Mouse (Mus musculus) T-helper 17 cell (primary cell): Measurements from ENCODE around the gene Foxb1.

Experiments
- in situ Hi-C, 2 experiments: fragments of 300-600 bp; cut with MboI, MseI; formaldehyde crosslinking; loops; 1 replicate in 1 of 2; 2 replicates in 1 of 2; pipeline ENCODE4 v1.15.1; 2025; ENCODE audit warnings: high pct_unique_total_duplicates in 2 of 2

The Foxb1 gene

DNA sequence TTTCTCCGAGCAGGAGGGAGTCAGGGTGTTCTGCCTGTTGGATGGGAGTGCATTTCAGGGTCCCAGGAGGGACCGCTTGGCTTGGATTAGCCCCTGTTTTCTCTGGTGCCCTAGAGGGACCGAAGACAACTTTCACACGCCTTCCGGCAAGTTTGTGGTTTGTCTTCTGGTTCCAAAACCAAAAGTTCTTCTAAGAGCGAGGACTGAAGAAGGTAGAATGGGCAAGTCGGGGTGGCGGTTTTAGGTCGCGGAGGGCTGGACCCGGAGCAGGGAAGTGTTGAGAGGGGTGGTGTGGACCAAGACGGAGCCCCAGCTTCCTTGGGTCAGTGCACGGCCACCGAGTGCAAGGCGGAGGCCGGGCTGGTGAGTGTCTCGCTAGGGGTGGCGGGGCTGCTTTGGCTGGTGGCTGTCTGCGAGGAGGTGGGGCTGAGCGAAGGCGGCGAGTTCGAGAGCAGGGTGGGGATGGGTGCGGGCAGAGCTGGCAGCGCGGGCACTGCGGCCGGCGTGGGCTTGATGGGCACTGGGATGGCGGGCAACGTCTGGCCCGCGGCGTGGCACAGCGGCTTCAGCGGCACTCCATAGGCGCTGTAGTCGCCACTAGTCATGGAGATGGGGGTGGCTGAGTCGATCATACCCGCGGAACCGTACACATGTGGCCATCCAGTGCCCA is 1.7 kb downstream of the Foxb1 start:
- in situ Hi-C loops, result no loop called here

DNA sequence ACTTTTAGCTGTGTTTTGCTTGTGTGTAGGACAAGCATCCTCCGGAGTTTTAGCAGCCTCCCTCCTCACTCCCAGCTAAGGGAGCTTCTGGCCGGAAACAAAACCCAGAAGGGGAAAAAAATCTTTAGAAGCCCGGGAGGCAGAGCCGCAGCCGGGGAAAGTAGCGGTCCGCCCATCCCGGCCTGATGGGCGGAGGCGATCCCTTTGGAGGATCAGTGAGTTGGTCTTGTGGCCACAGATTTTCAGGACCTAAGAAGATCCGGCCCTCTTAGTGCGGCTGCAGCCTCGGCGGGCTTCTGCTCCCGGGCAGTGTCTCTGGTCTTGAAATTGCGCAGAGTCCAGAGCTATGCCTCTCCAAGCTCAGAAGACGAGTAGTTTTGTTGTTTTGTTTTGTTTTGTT is 2.2 kb downstream of the Foxb1 start:
- in situ Hi-C loops, result no loop called here

DNA sequence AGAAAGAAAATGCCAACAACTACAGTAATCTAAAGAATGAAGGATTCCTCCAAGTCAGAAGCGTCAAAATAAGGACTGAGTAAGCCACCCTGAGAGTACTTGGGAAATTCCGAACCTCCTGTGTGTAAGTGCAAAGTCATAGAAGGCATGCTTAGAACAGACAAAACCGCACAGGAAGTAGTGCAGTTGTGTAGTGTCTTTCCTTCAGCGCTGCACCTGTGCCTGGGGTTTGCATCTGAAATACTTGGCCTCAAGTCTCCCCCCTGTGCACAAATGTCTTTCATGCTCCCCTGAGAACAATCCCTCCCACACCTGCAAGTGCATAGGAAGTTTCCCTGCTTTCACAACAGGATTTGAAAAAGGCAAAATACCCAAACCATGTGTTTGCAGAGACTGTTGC is 3.5 kb downstream of the Foxb1 start:
- in situ Hi-C loops, result no loop called here

DNA sequence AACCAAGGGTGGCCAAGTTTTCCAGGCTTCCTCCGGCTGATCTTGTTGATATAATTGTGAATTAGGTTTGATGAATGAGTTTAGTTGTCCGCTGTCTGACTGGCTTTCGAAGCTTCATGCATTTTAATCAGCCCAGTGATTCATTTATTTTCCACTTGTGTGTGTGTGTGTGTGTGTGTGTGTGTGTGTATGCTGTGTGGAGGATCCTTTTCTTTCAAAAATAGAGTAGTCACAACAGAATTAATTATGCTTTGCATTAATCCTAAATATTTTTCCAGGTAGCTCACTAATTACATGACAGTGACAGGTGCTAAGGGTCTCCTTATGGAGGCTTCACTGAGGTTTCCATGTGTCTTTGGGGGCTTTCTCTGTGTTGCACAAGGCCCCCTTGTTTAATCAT is 4.3 kb downstream of the Foxb1 start:
- in situ Hi-C loops, result no loop called here

DNA sequence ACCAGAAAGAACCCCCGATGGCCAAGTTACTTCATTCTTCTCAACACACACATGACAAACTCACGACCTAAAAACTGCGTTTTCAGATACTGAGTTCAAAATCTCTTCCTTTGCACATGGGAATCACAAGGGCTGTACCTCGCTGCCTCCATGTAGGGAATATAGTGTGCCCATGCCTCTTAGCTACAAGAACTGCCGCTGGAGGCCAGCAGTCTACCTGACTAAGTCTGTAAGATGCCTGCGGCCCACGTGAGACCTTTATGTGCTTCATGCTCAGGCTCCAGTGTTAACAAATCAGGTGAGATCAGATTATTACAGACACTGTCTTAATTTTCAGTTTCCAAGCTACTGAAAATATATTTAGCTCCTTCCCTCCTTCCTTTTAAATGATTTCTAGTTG is 4.7 kb downstream of the Foxb1 start:
- in situ Hi-C loops, result no loop called here

DNA sequence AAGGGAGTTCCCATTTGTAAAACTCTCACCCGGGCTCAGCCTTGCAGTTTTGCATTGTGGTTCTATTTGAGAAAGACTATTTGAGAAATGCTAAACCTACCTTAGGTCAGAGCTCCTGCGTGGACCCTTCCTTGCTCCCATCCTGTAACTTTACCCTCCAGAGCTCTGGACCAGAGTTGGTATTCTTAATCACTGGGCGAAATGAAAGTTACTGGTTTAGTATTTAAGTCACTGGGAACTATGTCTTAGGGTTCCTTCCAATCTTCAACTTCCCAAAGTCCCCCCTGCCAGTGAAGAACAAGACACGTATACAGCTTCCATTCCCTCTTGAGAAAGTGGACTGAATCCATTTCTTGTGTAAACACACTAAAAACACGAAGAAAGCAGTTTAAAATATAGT is 5.6 kb downstream of the Foxb1 start:
- in situ Hi-C loops, result no loop called here

DNA sequence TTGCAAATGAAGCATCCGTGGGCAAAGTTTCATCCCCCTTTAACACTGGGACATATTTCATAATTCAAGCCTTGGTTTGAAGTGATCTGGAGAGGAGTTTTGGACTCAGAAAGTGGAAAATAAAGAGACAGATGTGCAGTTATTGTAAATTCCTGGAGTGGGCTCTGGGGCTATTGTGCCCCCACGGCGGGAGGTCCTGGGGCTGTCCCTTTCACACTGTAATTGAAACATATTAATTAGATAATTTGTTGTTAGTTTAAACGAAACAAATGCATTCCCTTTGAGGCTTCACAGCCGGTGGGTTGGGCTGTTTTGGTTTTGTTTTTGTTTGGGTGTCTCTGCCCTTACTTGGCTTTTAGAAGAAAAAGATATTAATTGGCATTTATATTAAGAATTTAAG is 6.0 kb downstream of the Foxb1 start:
- in situ Hi-C loops, result no loop called here

DNA sequence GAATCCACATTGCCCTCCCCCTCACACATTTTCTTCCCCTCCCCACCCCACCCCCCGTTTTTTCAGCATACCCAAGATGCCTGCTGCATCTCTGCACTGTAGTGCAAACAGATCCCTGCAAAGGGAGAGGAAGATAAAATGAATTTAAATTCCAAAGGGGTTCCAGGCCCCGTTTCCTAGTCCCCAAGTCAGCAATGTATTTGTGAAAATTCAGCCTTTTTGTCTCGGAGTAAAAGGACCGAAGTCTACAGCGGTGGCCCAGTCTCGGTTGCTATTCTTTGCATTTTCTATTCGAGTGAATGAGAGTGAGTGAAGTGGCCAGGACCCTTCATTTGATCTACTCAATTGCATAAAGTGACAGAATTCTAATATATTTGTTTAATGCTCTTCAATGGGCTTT is 6.4 kb downstream of the Foxb1 start:
- in situ Hi-C loops, result no loop called here

DNA sequence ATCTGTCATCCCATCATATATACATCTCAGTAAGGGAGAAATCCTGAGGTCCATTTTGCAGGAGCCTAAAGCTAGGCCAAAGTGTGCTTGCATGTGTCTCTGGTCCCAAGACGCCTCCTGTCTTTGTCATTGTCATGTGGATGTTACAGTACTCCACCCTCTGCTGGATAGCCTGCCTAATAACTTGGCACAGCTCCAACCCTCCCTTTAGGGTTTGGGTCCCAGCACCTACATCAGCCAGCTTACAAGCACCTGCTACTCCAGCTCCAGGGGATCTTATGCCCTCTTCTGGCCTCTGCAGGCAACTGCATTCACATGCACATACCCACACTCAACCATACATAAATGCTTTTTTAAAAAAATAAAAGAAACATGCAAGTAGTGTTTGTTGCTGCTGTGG is 12.8 kb downstream of the Foxb1 start:
- in situ Hi-C loops, result no loop called here

DNA sequence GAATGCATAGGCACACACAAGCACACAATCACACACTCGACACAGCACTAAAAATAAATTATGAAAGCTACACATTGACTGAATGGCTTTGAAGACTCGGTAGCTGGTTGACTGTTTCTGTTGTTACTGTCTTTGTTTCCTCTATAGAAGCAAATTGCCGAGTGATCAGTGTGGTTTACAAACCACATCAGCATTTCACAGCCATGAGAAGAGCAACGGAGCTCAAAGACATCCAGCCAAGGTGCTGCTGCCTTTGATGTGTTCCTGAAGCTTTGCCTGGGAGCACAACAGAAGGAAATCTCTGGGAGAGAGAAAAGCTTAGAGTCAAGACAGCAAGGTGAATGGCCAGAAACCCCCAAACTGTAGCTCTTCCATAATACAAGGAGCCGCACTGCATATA is 32.0 kb downstream of the Foxb1 start:
- in situ Hi-C loops, result no loop called here

DNA sequence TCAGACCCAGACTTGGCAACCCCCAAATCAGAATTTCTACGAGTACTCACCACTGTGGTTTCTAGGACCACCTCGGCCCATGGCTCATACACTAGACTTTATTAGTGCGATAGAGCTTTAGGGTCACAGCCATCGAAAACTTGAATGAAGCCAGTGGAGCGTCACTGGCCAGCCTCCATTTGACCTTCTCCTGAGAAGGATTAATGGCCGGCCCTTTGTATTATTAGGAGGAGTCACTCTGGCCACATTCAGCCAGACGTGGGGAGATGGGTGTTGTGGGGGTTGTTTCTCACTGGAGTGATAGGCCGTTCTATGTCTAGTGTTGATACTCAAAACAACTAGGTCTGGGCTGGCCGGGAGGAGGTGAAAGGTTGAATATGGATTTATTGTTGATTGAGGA is 42.3 kb downstream of the Foxb1 start:
- in situ Hi-C loops, result no loop called here

DNA sequence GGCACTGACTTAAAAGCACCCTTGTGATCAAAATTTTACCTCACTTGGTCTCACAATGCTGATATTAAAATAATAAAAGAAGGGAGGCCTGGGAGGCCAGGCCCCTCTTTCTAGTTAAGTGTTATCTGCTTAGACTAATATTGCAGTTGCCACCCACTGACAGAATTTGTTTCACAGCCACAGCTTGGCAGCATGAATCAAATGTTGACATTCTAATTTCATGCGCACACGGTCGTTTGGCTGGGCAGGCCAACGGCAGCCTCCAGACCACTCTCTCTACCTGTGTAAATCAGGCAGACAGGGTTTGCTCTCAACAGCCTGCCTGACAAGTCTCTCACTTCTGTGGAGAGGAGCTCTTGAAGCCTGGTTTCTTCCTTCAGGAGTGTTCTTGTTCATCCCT is 44.4 kb downstream of the Foxb1 start:
- in situ Hi-C loops, result no loop called here

DNA sequence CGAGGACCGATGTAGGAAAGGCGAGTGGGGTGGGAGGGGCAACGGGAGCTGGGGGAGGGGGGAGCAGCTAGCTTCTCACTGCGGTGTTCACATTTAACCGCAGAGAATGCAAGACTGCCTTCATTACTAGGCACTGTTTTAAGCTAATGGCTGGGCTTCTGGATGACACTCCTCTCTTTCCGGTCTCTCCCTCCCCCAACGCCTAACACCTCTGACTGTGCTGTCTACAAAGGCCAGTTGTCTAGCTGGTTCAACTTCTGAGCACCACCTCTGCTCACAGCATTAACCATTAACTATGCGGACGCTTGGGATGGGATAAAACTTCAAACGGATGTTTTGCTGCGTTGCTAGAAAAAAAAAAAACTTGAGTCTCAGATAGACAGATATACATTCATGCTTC is 45.3 kb downstream of the Foxb1 start:
- in situ Hi-C loops, result no loop called here

DNA sequence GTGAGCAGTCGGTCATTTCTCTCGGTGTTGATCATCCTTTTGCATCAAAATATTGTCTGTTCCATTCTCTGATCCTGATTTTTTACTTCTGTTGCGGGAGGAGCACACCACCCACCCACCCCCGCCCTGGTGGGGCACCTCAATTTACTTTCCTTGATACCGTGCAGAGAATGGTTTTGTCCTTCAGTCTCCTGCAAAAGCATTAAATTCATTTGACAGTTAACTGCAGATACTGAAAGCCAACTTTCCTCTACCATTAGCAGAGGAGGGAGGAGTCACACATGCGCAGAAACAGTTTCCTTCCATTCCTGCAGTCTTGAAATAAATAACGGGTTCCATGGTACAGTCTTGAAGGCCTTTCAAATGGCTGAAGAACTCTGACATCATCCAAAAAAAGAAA is 46.4 kb downstream of the Foxb1 start:
- in situ Hi-C loops, result loop anchor here in 1 of 2 experiments (5.0 kb wide), 1 partner anchor 78 kb away; no protein-coding TSS in a partner anchor

DNA sequence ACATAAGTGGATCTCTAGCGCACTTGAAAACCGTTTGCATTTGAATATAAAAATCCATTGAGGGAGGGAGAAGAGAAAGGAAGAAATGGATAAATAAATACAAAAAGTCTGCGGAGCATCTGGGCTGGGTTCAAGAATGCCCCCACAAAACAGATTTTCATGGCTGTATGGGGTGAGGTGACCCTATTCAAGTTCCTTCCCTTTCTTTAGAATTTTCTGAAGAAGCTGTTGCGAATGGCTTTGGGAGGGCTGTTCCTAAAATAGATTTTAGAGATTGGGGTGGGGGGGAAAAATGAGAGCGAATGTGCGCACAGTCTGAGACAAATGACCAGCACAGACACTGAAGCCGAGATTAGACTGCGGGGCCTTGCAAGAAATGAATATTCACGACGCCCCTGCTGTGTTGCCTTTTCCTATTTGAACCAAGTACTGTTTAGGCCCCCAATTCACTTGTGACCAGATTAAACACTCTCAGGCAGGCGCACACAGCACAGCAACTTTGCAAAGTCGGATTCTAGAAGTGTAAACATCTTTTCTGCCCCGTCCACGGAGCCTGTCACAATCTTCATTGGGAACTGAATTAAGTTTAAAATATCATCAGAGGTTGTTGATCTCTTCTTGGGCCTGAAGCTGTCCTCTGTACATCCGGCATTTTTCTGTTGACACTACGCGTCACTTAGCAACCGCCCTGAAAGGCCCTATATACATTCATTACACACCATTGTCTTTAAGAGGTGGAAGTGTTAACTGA is 47.0 kb downstream of the Foxb1 start:
- in situ Hi-C loops, result loop anchor here in 1 of 2 experiments (5.0 kb wide), 1 partner anchor 79 kb away; no protein-coding TSS in a partner anchor

DNA sequence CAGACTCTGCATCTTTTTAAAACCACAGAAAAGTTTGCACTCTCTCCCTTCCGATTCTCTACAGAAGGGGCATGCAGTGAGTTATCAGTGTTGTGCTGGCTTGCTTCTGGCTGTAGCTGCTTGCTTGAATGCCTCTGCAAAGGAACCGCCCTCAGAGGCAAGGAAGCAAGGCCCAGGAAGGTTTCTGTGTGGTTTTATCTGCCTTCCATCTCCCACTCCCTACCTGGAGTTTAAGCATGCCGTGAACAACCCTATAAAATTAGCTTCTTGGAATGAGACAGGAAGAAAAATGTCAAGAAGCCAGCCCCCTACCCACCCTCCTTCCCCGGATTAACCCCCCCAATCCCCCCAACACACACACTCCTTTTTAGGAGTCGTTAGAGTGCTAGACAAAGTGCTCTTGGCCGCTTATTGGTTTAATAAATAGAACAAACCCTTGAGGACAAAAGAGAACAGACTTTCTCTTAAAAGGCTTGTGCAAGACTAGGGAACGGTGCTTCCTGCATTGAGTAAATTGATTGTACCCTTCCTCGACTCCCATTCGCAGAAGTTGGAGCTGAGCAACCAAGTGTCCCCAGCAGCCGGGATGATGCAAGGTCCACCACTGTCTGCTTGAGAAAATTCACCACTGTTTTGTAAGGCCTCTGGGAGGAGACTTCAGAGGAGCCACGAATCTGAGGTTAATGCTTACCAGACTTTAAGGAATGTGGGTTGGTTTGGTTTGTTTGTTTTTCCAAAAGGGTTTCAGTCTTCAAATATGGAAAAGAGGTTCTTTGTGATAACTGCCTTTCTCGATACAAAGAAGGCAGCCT is 47.8 kb downstream of the Foxb1 start:
- in situ Hi-C loops, result loop anchor here in 1 of 2 experiments (5.0 kb wide), 1 partner anchor 79 kb away; no protein-coding TSS in a partner anchor
